Mouse (Mus musculus) midbrain, postnatal 0 days (tissue): Measurements from ENCODE around the gene Msx1. TPM values are rescaled to one million over a fixed set of nuclear protein-coding genes. Genes with fewer than 3 reads are reported as not detected.

Experiments
- ATAC-seq: fragments of 200-750 bp; cut with Nextera tagmentation; 2 replicates; pipeline ENCODE4 v1.8.0; 2017; ENCODE audit warnings: moderate number of reproducible peaks, mild to moderate bottlenecking, moderate TSS enrichment, moderate library complexity; ENCODE audit not compliant: low FRiP score
- DNase-seq: peaks from one replicate; pipeline ENCODE4 v3.0.0-alpha.2; 2015; ENCODE audit warnings: low spot score
- H3K27ac ChIP-seq: fragments of 300-500 bp; sonication (generic); 2 replicates; pipeline ENCODE4 v1.5.1; 2014; ENCODE audit warnings: low read depth, mild to moderate bottlenecking, low read length, mixed read lengths
- H3K27me3 ChIP-seq: fragments of 300-500 bp; sonication (generic); 2 replicates; pipeline ENCODE4 v1.6.1; 2014; ENCODE audit warnings: low read length, control low read depth, mixed read lengths; ENCODE audit not compliant: insufficient read depth
- H3K36me3 ChIP-seq: fragments of 300-500 bp; sonication (generic); 2 replicates; pipeline ENCODE4 v1.6.1; 2014; ENCODE audit warnings: low read length, control low read depth, mixed read lengths; ENCODE audit not compliant: insufficient read depth
- H3K4me1 ChIP-seq: fragments of 300-500 bp; sonication (generic); 2 replicates; pipeline ENCODE4 v1.6.1; 2014; ENCODE audit warnings: mild to moderate bottlenecking, control low read depth, antibody characterized with exemption, low read length, mixed read lengths; ENCODE audit not compliant: insufficient read depth
- H3K4me2 ChIP-seq: fragments of 300-500 bp; sonication (generic); 2 replicates; pipeline ENCODE4 v1.6.1; 2014; ENCODE audit warnings: low read depth, mild to moderate bottlenecking, low read length, mixed read lengths; ENCODE audit not compliant: poor library complexity, severe bottlenecking
- H3K4me3 ChIP-seq: fragments of 300-500 bp; sonication (generic); 2 replicates; pipeline ENCODE4 v1.5.1; 2014; ENCODE audit warnings: low read depth, mild to moderate bottlenecking, low read length, moderate library complexity
- H3K9ac ChIP-seq: fragments of 300-500 bp; sonication (generic); replicated peaks from 2 replicates; pipeline ENCODE4 v1.6.1; 2014; ENCODE audit warnings: mild to moderate bottlenecking, low read length, moderate library complexity, mixed read lengths; ENCODE audit not compliant: poor library complexity, severe bottlenecking
- H3K9me3 ChIP-seq: fragments of 300-500 bp; sonication (generic); 2 replicates; pipeline ENCODE4 v1.6.1; 2016; ENCODE audit warnings: low read length, control low read depth
- CTCF ChIP-seq: IDR thresholded peaks from 2 replicates; pipeline ENCODE4 v1.5.1; 2016; ENCODE audit warnings: antibody characterized with exemption, mild to moderate bottlenecking
- WGBS: fragments of 180-500 bp; shearing (Covaris S2); extraction: QIAGEN DNeasy Blood & Tissue Kit; methylation state at CpG from one replicate; pipeline ENCODE4 v1.1.7; 2014; 5-methylcytosine and 5-hydroxymethylcytosine counted together
- polyA plus RNA-seq: library from polyadenylated mRNA; unstranded; fragments of >200 nt; fragmentation: Nextera tagmentation; extraction: Ambion mirVana; gene quantifications from 2 replicates; pipeline ENCODE4 v1.2.1, GENCODE M21; 2015
- total RNA-seq: library from RNA; depleted of rRNA; stranded (reverse); fragments of >200 nt; gene quantifications from 2 replicates; pipeline ENCODE4 v1.2.3, GENCODE M21; 2014; rRNA removed

Msx1 gene
- total RNA-seq (12.2 and 12.3 TPM in 2 replicates), polyA plus RNA-seq (8.0 and 8.3 TPM in 2 replicates)

- H3K27ac ChIP-seq = no peak within 1 kb of the TSS
- no peaks in the 10 kb centered on the region for H3K36me3 ChIP-seq
These were observed at the start of gene Msx1 for GRCm38 (mm10) chr5:37824461-37824795. Gene Msx1, minus strand, starts transcription at chr5:37824583.

GRCm38 (mm10) chr5:37865471-37865870 is 41.1 kb upstream of the Msx1 start:
- Histone ChIP-seq H3K4me2 (no peak overlapping the region), H3K4me3 (no peak overlapping the region), H3K27me3 (no peaks in the 10 kb centered on the region), H3K9me3 (no peaks in the 10 kb centered on the region), H3K4me1 (no peaks in the 10 kb centered on the region), H3K9ac (no peak overlapping the region), H3K27ac (no peak overlapping the region), H3K36me3 (no peaks in the 10 kb centered on the region)
- no peak for TF ChIP-seq CTCF
- DNase-seq (peak; percentile 43), ATAC-seq (no peak)
- 74% methylated on average over 6 of the region's 6 CpGs for WGBS

More at GRCm38 (mm10) chr5:37824461-37824795, at the start of gene Msx1:
- ATAC-seq = peak; percentile 48
- peak within 1 kb of the TSS; percentile 51 for H3K4me2 ChIP-seq
- WGBS = 0% methylated on average over 37 of the region's 37 CpGs
- H3K27me3 ChIP-seq = peaks cover 67% of the 10 kb centered on the region
- no peaks in the 10 kb centered on the region for H3K9me3 ChIP-seq
- no peaks in the 10 kb centered on the region for H3K4me1 ChIP-seq
- peak within 1 kb of the TSS; percentile 33 for H3K4me3 ChIP-seq
- no peak for TF ChIP-seq CTCF
- no peak within 1 kb of the TSS for H3K9ac ChIP-seq
- DNase-seq = peak; percentile 78

- Histone ChIP-seq H3K27me3 (no peaks in the 10 kb centered on the region), H3K36me3 (no peaks in the 10 kb centered on the region), H3K4me2 (no peak overlapping the region), H3K4me3 (no peak overlapping the region), H3K9ac (no peak overlapping the region), H3K27ac (no peak overlapping the region), H3K9me3 (no peaks in the 10 kb centered on the region), H3K4me1 (peaks cover 6% of the 10 kb centered on the region; the same call in 1 of the 2 replicates)
- DNase-seq (no peak), ATAC-seq (no peak)
- no peak for TF ChIP-seq CTCF
- WGBS = 91% methylated on average over 2 of the region's 2 CpGs
These were observed 39.9 kb upstream of the Msx1 start for GRCm38 (mm10) chr5:37864309-37864708.

GRCm38 (mm10) chr5:37860846-37861245 is 36.5 kb upstream of the Msx1 start:
- no peak overlapping the region for H3K4me2 ChIP-seq
- no peak overlapping the region for H3K4me3 ChIP-seq
- H3K27ac ChIP-seq = no peak overlapping the region
- DNase-seq (no peak), ATAC-seq (no peak)
- H3K9ac ChIP-seq = no peak overlapping the region
- H3K27me3 ChIP-seq = no peaks in the 10 kb centered on the region
- no peaks in the 10 kb centered on the region for H3K9me3 ChIP-seq
- H3K36me3 ChIP-seq = no peaks in the 10 kb centered on the region
- 89% methylated on average over 6 of the region's 6 CpGs for WGBS
- no peak for TF ChIP-seq CTCF
- peaks cover 6% of the 10 kb centered on the region; the same call in 1 of the 2 replicates for H3K4me1 ChIP-seq

- H3K9me3 ChIP-seq = no peaks in the 10 kb centered on the region
- ATAC-seq (no peak; the same call in 1 of the 2 replicates), DNase-seq (peak; percentile 65)
- peaks cover 6% of the 10 kb centered on the region; the same call in 1 of the 2 replicates for H3K4me1 ChIP-seq
- no peak for TF ChIP-seq CTCF
- no peaks in the 10 kb centered on the region for H3K36me3 ChIP-seq
- H3K9ac ChIP-seq = no peak overlapping the region
- WGBS = 41% methylated on average over 7 of the region's 7 CpGs
- H3K4me2 ChIP-seq = no peak overlapping the region
- H3K4me3 ChIP-seq = no peak overlapping the region
- no peaks in the 10 kb centered on the region for H3K27me3 ChIP-seq
- H3K27ac ChIP-seq = no peak overlapping the region
These were observed 35.9 kb upstream of the Msx1 start for GRCm38 (mm10) chr5:37860151-37860721.

GRCm38 (mm10) chr5:37857763-37858545 is 33.6 kb upstream of the Msx1 start:
- no peak for ATAC-seq
- Histone ChIP-seq H3K27ac (no peak overlapping the region), H3K4me3 (no peak overlapping the region), H3K4me1 (peaks cover 6% of the 10 kb centered on the region; the same call in 1 of the 2 replicates), H3K9me3 (no peaks in the 10 kb centered on the region), H3K36me3 (no peaks in the 10 kb centered on the region), H3K4me2 (no peak overlapping the region), H3K27me3 (no peaks in the 10 kb centered on the region), H3K9ac (no peak overlapping the region)
- no peak for TF ChIP-seq CTCF
- 37% methylated on average over 14 of the region's 14 CpGs for WGBS
- peak; percentile 81 for DNase-seq
